Mouse (Mus musculus) cortical plate, adult 2 months (tissue): ENCODE results near the gene Cxadr.

Experiments
- CTCF ChIP-seq: fragments of 200-500 bp; IDR thresholded peaks from 2 replicates; pipeline ENCODE4 v1.5.1; 2011; ENCODE audit warnings: mild to moderate bottlenecking, control low read depth, low read length; ENCODE audit not compliant: insufficient read depth; ENCODE audit errors: extremely low read depth
- POLR2A ChIP-seq: fragments of 200-500 bp; IDR thresholded peaks from 2 replicates; pipeline ENCODE4 v1.6.1; 2011; ENCODE audit warnings: mild to moderate bottlenecking, low read length, control low read depth; ENCODE audit not compliant: insufficient read depth; ENCODE audit errors: extremely low read depth

DNA sequence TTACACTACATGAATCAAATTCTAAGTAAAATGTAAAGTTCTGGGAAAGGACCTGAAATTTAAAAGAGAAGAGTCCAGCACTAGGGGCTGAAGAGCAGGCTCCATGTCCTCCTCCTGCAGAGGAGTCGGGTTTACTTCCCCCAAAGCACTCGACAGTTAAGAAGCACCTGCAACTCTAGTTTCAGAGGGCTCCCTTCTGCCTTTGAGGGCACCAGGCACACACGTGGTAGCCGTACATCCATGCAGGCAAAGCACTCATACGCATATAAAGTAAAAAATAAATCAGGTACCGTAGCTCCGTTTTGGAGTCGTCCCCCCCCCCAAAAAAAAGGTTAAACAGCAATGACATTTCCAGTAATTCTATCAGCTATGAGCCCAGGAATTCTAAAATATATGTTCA, 72.5 kb downstream of the Cxadr start:
- TF ChIP-seq CTCF (no peak), POLR2A (no peak)
